Mouse (Mus musculus) E14TG2a.4 (cell line): ENCODE measurements around the gene Zic4.

ENCODE experiments used
- CTCF ChIP-seq: conservative IDR thresholded peaks from 2 replicates; pipeline ENCODE4 v1.5.1; 2014; ENCODE audit warnings: low read length
- NANOG ChIP-seq: IDR thresholded peaks from 2 replicates; pipeline ENCODE4 v1.6.1; 2014; ENCODE audit warnings: borderline replicate concordance, low read length, mixed read lengths
- POU5F1 ChIP-seq: IDR thresholded peaks from 2 replicates; pipeline ENCODE4 v1.6.1; 2014; ENCODE audit warnings: low read length, borderline replicate concordance

DNA sequence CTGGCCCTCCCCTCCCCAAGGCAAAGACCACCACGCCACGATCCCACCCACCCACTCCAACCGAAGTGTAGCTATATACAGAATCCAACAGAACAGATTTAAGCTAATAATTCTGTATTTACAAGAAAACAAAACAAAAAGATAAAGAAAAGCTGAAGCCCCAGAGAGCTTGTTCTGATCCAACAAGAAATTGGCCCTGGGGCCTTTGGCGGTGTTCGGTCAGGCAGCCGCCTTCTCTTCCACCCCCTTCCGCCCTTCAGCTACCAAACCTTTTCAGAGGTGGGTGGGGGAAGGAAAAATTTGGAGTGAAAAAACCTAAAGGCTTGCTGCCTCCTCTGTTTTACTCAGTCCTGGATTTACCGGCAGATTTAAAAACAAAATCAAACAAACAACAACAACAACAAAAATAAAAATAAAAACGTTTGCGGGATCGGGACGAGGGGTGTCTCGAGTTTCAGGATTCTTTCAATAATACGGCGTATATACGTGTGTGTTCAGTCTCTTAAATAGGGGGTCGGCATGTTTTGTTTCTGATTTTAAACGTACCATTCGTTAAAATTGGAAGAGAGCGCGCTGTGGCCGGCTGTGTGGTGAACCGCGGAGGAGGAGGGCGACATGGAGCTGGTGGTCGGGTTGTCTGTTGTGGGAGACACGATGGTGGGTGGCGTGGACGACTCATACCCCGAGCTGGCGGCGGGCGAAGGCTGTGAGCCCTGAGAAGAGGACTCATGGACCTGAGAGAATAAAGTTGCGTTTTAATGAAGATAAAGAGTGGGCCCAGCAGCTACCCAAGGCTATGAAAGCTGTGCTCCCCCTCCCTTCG lies 969 bp upstream of the Zic4 start:
- no peak for TF ChIP-seq CTCF
- TF ChIP-seq POU5F1, result no peak
- no peak for TF ChIP-seq NANOG
